Mouse (Mus musculus) cortical plate, adult 2 months (tissue): ENCODE measurements around the gene Pmm1. TPM values are rescaled to one million over a fixed set of nuclear protein-coding genes. Genes with fewer than 3 reads are reported as not detected.

Experiments used
- H3K27ac ChIP-seq: fragments of 200-500 bp; 2 replicates; pipeline ENCODE4 v1.5.1; 2012; ENCODE audit warnings: low read length, control low read depth, inconsistent platforms; ENCODE audit not compliant: insufficient read depth
- H3K4me1 ChIP-seq: fragments of 200-500 bp; 2 replicates; pipeline ENCODE4 v1.6.1; 2011; ENCODE audit warnings: low read length; ENCODE audit not compliant: control insufficient read depth, insufficient read depth
- H3K4me3 ChIP-seq: fragments of 200-500 bp; 2 replicates; pipeline ENCODE4 v1.5.1; 2011; ENCODE audit warnings: mild to moderate bottlenecking, low read length, control low read depth; ENCODE audit not compliant: insufficient read depth
- CTCF ChIP-seq: fragments of 200-500 bp; IDR thresholded peaks from 2 replicates; pipeline ENCODE4 v1.5.1; 2011; ENCODE audit warnings: mild to moderate bottlenecking, control low read depth, low read length; ENCODE audit not compliant: insufficient read depth; ENCODE audit errors: extremely low read depth
- POLR2A ChIP-seq: fragments of 200-500 bp; IDR thresholded peaks from 2 replicates; pipeline ENCODE4 v1.6.1; 2011; ENCODE audit warnings: mild to moderate bottlenecking, low read length, control low read depth; ENCODE audit not compliant: insufficient read depth; ENCODE audit errors: extremely low read depth
- polyA plus RNA-seq: library from polyadenylated mRNA; depleted of rRNA; stranded (reverse); fragments of >200 nt; gene quantifications from 2 replicates; pipeline ENCODE4 v1.2.3, GENCODE M21; 2012

Gene Pmm1
- polyA plus RNA-seq, 1 experiment = 300 TPM

GRCm38 (mm10) chr15:81955414-81955813 lies 5.3 kb downstream of the Pmm1 start:
- no peak overlapping the region for H3K27ac ChIP-seq
- H3K4me3 ChIP-seq = no peak overlapping the region
- TF ChIP-seq POLR2A (no peak), CTCF (no peak)

GRCm38 (mm10) chr15:81954716-81955115 lies 6.0 kb downstream of the Pmm1 start:
- peaks cover 12% of the 10 kb centered on the region; the same call in 1 of the 2 replicates for H3K4me1 ChIP-seq
- TF ChIP-seq CTCF (no peak), POLR2A (no peak)
- H3K27ac ChIP-seq = no peak overlapping the region
- no peak overlapping the region for H3K4me3 ChIP-seq

More at GRCm38 (mm10) chr15:81955414-81955813, 5.3 kb downstream of the Pmm1 start:
- H3K4me1 ChIP-seq = peaks cover 12% of the 10 kb centered on the region; the same call in 1 of the 2 replicates

GRCm38 (mm10) chr15:81954151-81954583 lies 6.6 kb downstream of the Pmm1 start:
- TF ChIP-seq POLR2A (no peak), CTCF (no peak)
- H3K4me1 ChIP-seq = peaks cover 11% of the 10 kb centered on the region; the same call in 1 of the 2 replicates
- no peak overlapping the region for H3K27ac ChIP-seq
- H3K4me3 ChIP-seq = no peak overlapping the region

GRCm38 (mm10) chr15:81952310-81952709 lies 8.4 kb downstream of the Pmm1 start:
- no peak for TF ChIP-seq CTCF
- TF ChIP-seq POLR2A = no peak
- Histone ChIP-seq H3K4me3 (no peak overlapping the region), H3K4me1 (peaks cover 6% of the 10 kb centered on the region; the same call in 1 of the 2 replicates), H3K27ac (no peak overlapping the region)

- no peak for TF ChIP-seq POLR2A
- TF ChIP-seq CTCF = no peak
- Histone ChIP-seq H3K4me1 (no peaks in the 10 kb centered on the region), H3K4me3 (no peak overlapping the region), H3K27ac (no peak overlapping the region)
Measured at GRCm38 (mm10) chr15:81951159-81951558, 9.6 kb downstream of the Pmm1 start.

- no peak overlapping the region for H3K27ac ChIP-seq
Measured at GRCm38 (mm10) chr15:81950716-81951115, 10.0 kb downstream of the Pmm1 start.

GRCm38 (mm10) chr15:81949476-81950131 lies 11.1 kb downstream of the Pmm1 start:
- H3K4me1 ChIP-seq = no peaks in the 10 kb centered on the region
- no peak overlapping the region for H3K27ac ChIP-seq
- no peak overlapping the region for H3K4me3 ChIP-seq
- no peak for TF ChIP-seq CTCF
- peak; percentile 24; the same call in 1 of the 2 replicates for TF ChIP-seq POLR2A

More at GRCm38 (mm10) chr15:81950716-81951115, 10.0 kb downstream of the Pmm1 start:
- no peak overlapping the region for H3K4me3 ChIP-seq
- TF ChIP-seq CTCF (no peak), POLR2A (no peak)
- H3K4me1 ChIP-seq = no peaks in the 10 kb centered on the region

GRCm38 (mm10) chr15:81949076-81949475 lies 11.7 kb downstream of the Pmm1 start:
- TF ChIP-seq CTCF (no peak), POLR2A (no peak)

GRCm38 (mm10) chr15:81943176-81943749 lies 17.5 kb downstream of the Pmm1 start:
- H3K27ac ChIP-seq = no peak overlapping the region
- TF ChIP-seq CTCF (no peak), POLR2A (no peak)
- no peak overlapping the region for H3K4me3 ChIP-seq
- peaks cover 2% of the 10 kb centered on the region; the same call in 1 of the 2 replicates for H3K4me1 ChIP-seq

More at GRCm38 (mm10) chr15:81949076-81949475, 11.7 kb downstream of the Pmm1 start:
- Histone ChIP-seq H3K4me3 (no peak overlapping the region), H3K27ac (no peak overlapping the region), H3K4me1 (no peaks in the 10 kb centered on the region)

GRCm38 (mm10) chr15:81941010-81941409 lies 19.7 kb downstream of the Pmm1 start:
- Histone ChIP-seq H3K4me1 (peaks cover 3% of the 10 kb centered on the region; the same call in 1 of the 2 replicates), H3K4me3 (no peak overlapping the region), H3K27ac (no peak overlapping the region)
- TF ChIP-seq CTCF (no peak), POLR2A (no peak)
